Mouse (Mus musculus) heart, postnatal 0 days (tissue): ENCODE measurements at regions not wholly inside any gene's neighbourhood (a gene's known extent, or its start where the extent isn't known, plus 50 kb on each side); places are given as distances from the start of the nearest gene placed in this dataset.

Source experiments
- CTCF ChIP-seq: IDR thresholded peaks from 2 replicates; pipeline ENCODE4 v1.5.1; 2016; ENCODE audit warnings: antibody characterized with exemption, control low read depth, low read depth
- EP300 ChIP-seq: IDR thresholded peaks from 2 replicates; pipeline ENCODE4 v1.6.1; 2016; ENCODE audit warnings: antibody characterized with exemption, low read depth

DNA sequence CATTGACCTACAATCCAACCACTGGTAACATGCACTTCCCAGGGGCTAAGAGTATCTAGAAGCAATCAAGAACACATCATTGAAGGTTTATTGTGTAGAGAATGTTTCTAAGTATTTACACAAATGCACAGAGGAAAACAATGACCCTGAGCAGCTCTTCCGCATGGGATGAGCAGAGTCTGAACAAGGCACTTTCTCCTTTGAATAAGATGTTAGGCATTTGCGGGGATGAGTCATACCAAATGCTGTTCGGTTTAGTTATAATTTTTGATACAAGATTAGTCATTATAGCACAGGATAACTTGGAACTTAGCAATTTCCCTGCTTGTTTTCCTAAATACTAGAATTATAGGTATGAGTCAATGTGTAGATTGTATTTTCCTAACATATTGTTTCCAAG, 137.9 kb downstream of the Kitl start:
- TF ChIP-seq EP300: no peak
- TF ChIP-seq CTCF: no peak
